Mouse (Mus musculus) liver, embryonic 11.5 days (tissue): ENCODE results near the gene Cdk8. TPM values are rescaled to one million over a fixed set of nuclear protein-coding genes. Genes with fewer than 3 reads are reported as not detected.

Experiments
- ATAC-seq: fragments of 200-750 bp; cut with Nextera tagmentation; replicated peaks from 2 replicates; pipeline ENCODE4 v1.8.0; 2017; ENCODE audit warnings: moderate number of reproducible peaks, mild to moderate bottlenecking, moderate TSS enrichment, moderate library complexity; ENCODE audit not compliant: low FRiP score
- DNase-seq: peaks from one replicate; pipeline ENCODE4 v3.0.0-alpha.2; 2017; ENCODE audit warnings: low spot score
- H3K27ac ChIP-seq: fragments of 300-500 bp; sonication (generic); 2 replicates; pipeline ENCODE4 v1.5.1; 2014; ENCODE audit warnings: mild to moderate bottlenecking, low read depth, low read length, control low read depth
- H3K27me3 ChIP-seq: fragments of 300-500 bp; sonication (generic); replicated peaks from 2 replicates; pipeline ENCODE4 v1.6.1; 2014; ENCODE audit warnings: low read length, mixed read lengths; ENCODE audit not compliant: control insufficient read depth, insufficient read depth
- H3K36me3 ChIP-seq: fragments of 300-500 bp; sonication (generic); 2 replicates; pipeline ENCODE4 v1.6.1; 2014; ENCODE audit warnings: mild to moderate bottlenecking, low read length, moderate library complexity, mixed read lengths; ENCODE audit not compliant: control insufficient read depth, insufficient read depth
- H3K4me1 ChIP-seq: fragments of 300-500 bp; sonication (generic); replicated peaks from 2 replicates; pipeline ENCODE4 v1.6.1; 2014; ENCODE audit warnings: low read length, mixed read lengths; ENCODE audit not compliant: control insufficient read depth, insufficient read depth
- H3K4me2 ChIP-seq: fragments of 300-500 bp; sonication (generic); 2 replicates; pipeline ENCODE4 v1.6.1; 2014; ENCODE audit warnings: mild to moderate bottlenecking, control low read depth, moderate library complexity
- H3K4me3 ChIP-seq: fragments of 300-500 bp; sonication (generic); 2 replicates; pipeline ENCODE4 v1.5.1; 2014; ENCODE audit warnings: low read depth, low read length, control low read depth
- H3K9ac ChIP-seq: fragments of 300-500 bp; sonication (generic); 2 replicates; pipeline ENCODE4 v1.6.1; 2014; ENCODE audit warnings: low read depth, low read length, control low read depth
- H3K9me3 ChIP-seq: fragments of 300-500 bp; sonication (generic); 2 replicates; pipeline ENCODE4 v1.6.1; 2016; ENCODE audit warnings: low read length, inconsistent platforms, mixed read lengths; ENCODE audit not compliant: control insufficient read depth
- WGBS: fragments of 180-500 bp; shearing (Covaris S2); extraction: QIAGEN DNeasy Blood & Tissue Kit; methylation state at CpG from one replicate; pipeline ENCODE4 v1.1.7; 2014; 5-methylcytosine and 5-hydroxymethylcytosine counted together
- polyA plus RNA-seq: library from polyadenylated mRNA; unstranded; fragments of >200 nt; fragmentation: Nextera tagmentation; extraction: Ambion mirVana; gene quantifications from 2 replicates; pipeline ENCODE4 v1.2.1, GENCODE M21; 2014

Cdk8 gene
- polyA plus RNA-seq, 1 experiment from 2014 or later = 34.3 TPM

DNA sequence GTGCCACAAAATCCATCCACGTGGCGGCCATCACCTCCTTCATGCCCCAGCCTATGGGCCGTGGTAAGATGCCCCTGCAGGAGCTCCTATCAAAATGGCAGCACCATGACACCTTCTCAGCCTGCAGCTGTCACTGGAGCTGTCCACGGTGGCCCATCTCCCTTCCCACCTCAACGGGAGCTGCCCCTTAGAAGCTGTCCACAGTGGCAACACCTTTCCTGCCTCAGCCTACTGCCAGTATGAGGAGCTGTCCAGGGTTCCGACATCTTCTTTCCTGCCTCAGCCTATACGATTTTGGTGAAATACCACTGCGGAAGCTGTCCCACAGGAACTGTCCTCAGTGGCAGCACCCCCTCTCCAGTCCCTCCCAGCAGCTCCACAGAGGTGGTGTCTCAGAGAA lies 3.5 kb upstream of the Cdk8 start:
- H3K27ac ChIP-seq = no peak overlapping the region
- H3K4me3 ChIP-seq = no peak overlapping the region
- WGBS = 84% methylated on average over 8 of the region's 8 CpGs
- no peak overlapping the region for H3K4me2 ChIP-seq
- DNase-seq (no peak), ATAC-seq (no peak)
- H3K9ac ChIP-seq = no peak overlapping the region
- H3K36me3 ChIP-seq = no peaks in the 10 kb centered on the region
- H3K27me3 ChIP-seq = no peaks in the 10 kb centered on the region
- peaks cover 2% of the 10 kb centered on the region; the same call in 1 of the 2 replicates for H3K4me1 ChIP-seq
- no peaks in the 10 kb centered on the region for H3K9me3 ChIP-seq

- no peaks in the 10 kb centered on the region for H3K36me3 ChIP-seq
Observed at GRCm38 (mm10) chr5:146229869-146230650, 970 bp upstream of the Cdk8 start.

DNA sequence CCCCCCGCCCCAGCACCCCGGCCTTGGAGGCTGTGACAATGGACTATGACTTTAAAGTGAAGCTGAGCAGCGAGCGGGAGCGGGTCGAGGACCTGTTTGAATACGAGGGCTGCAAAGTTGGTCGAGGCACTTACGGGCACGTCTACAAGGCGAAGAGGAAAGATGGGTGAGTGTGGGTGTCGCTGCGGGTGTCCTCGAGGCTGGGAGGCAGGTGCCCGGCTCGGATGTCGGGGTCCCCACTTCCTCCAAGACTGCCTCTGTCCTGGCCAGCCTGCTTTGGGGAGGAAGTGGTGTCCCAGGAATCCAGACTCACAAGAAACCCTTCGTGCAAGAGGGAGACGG lies 596 bp downstream of the Cdk8 start:
- H3K9ac ChIP-seq = peak overlapping the region; percentile 79
- H3K4me2 ChIP-seq = peak overlapping the region; percentile 77
- H3K4me1 ChIP-seq = peaks cover 23% of the 10 kb centered on the region
- no peaks in the 10 kb centered on the region for H3K9me3 ChIP-seq
- peak overlapping the region; percentile 97 for H3K27ac ChIP-seq
- peak; percentile 16; the same call in 1 of the 2 replicates for ATAC-seq
- under 1% methylated on average over 19 of the region's 19 CpGs for WGBS
- H3K4me3 ChIP-seq = peak overlapping the region; percentile 81
- H3K36me3 ChIP-seq = no peaks in the 10 kb centered on the region; the same call in 1 of the 2 replicates
- H3K27me3 ChIP-seq = no peaks in the 10 kb centered on the region
- peak; percentile 70 for DNase-seq

More at GRCm38 (mm10) chr5:146229869-146230650, 970 bp upstream of the Cdk8 start:
- 59% methylated on average over 16 of the region's 17 CpGs for WGBS
- DNase-seq = no peak
- no peaks in the 10 kb centered on the region for H3K27me3 ChIP-seq
- peaks cover 15% of the 10 kb centered on the region for H3K4me1 ChIP-seq
- H3K9me3 ChIP-seq = no peaks in the 10 kb centered on the region
- peak overlapping the region; percentile 79 for H3K9ac ChIP-seq
- H3K4me2 ChIP-seq = peak overlapping the region; percentile 77
- H3K4me3 ChIP-seq = peak overlapping the region; percentile 81
- peak overlapping the region; percentile 97 for H3K27ac ChIP-seq
- no peak for ATAC-seq

DNA sequence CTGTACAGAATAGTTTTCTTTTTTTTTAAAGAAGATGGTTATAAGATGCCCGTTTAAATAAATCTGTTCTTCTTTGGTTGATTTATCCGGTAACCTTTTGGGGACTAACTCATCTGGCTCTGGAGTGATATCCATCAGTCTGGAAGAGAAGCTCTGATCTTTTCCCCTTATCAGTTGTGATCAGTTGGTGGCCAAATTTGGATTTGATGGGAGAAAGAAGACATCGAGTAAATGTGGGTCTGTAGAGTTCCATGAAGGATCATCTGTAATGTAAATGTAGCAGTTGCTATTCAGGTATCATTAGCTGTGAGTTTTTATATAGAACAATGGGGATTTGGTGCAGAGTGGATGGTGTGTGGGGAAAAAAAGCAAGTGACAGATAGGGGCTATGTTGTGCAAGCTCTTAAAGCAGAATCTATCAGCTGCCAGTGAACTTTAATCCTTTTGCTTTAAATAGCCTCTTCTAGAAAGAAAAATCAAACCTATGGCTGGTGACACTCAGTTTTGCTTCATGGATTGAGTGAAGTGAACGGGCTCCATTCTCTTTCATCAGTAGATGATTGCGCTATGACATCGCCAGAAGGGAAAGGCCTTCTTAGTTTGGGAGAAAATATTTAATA lies 1.1 kb downstream of the Cdk8 start:
- peak overlapping the region; percentile 79 for H3K9ac ChIP-seq
- H3K27ac ChIP-seq = no peak overlapping the region
- no peaks in the 10 kb centered on the region for H3K27me3 ChIP-seq
- WGBS = 35% methylated on average over 6 of the region's 6 CpGs
- ATAC-seq (no peak), DNase-seq (no peak)
- no peaks in the 10 kb centered on the region for H3K9me3 ChIP-seq
- peak overlapping the region; percentile 81 for H3K4me3 ChIP-seq
- no peaks in the 10 kb centered on the region; the same call in 1 of the 2 replicates for H3K36me3 ChIP-seq
- peaks cover 26% of the 10 kb centered on the region for H3K4me1 ChIP-seq
- peak overlapping the region; percentile 77 for H3K4me2 ChIP-seq

GRCm38 (mm10) chr5:146232816-146233215 lies 1.8 kb downstream of the Cdk8 start:
- 68% methylated on average over 11 of the region's 11 CpGs for WGBS
- ATAC-seq (no peak), DNase-seq (no peak)
- no peaks in the 10 kb centered on the region for H3K27me3 ChIP-seq
- no peaks in the 10 kb centered on the region for H3K9me3 ChIP-seq
- peak overlapping the region; percentile 77 for H3K4me2 ChIP-seq
- H3K4me3 ChIP-seq = peak overlapping the region; percentile 81
- H3K36me3 ChIP-seq = no peaks in the 10 kb centered on the region; the same call in 1 of the 2 replicates
- peak overlapping the region; percentile 41; the same call in 1 of the 2 replicates for H3K9ac ChIP-seq
- H3K4me1 ChIP-seq = peaks cover 29% of the 10 kb centered on the region
- no peak overlapping the region for H3K27ac ChIP-seq

DNA sequence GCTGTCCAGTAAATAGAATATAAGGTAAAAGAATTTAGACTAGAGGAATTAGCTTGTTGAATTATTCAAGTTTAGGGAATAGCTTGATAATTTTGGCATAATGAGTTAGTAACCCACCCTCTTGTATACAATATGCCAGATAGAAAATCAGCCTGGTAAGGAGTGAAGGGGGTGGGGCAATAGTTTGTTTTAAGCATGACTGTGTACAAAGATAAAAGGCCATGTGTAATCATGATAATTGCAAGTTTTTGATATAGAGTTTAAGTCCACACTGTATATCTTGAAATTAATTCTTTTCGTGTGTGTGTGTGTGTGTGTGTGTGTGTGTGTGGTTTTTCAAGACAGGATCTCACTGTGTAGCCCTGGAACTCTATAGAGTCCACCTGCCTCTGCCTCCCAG lies 3.3 kb downstream of the Cdk8 start:
- Histone ChIP-seq H3K4me2 (peak overlapping the region; percentile 57), H3K27me3 (no peaks in the 10 kb centered on the region), H3K36me3 (no peaks in the 10 kb centered on the region; the same call in 1 of the 2 replicates), H3K4me1 (peaks cover 29% of the 10 kb centered on the region), H3K9ac (no peak overlapping the region), H3K4me3 (no peak overlapping the region), H3K27ac (peak overlapping the region; percentile 39; the same call in 1 of the 2 replicates), H3K9me3 (no peaks in the 10 kb centered on the region)
- ATAC-seq (peak; percentile 48), DNase-seq (no peak)
- WGBS = 67% methylated on average over 1 of the region's 1 CpGs

DNA sequence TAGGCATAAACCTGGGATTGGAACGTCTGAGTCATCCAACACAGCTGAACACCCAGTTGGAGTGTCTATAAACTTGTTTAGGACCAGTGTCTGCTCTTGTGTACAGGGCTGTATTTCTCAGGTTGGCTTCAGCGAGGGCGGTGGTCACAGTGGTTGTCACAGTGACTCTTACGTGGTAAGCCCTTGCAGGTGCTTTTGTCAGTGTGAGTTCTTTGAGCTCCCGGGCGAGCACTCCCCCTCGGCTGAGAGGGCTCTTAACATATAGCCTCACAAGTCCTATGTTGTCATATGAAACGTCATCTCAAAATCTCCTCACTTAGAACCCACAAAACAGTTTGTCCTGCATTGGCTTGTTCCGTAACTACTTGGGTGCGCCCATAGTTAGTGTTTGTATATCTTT lies 7.2 kb downstream of the Cdk8 start:
- H3K27ac ChIP-seq = no peak overlapping the region

GRCm38 (mm10) chr5:146240771-146241170 lies 9.7 kb downstream of the Cdk8 start:
- Histone ChIP-seq H3K27me3 (no peaks in the 10 kb centered on the region), H3K4me3 (no peak overlapping the region), H3K36me3 (no peaks in the 10 kb centered on the region; the same call in 1 of the 2 replicates), H3K4me1 (peaks cover 34% of the 10 kb centered on the region), H3K9ac (no peak overlapping the region), H3K4me2 (no peak overlapping the region), H3K9me3 (no peaks in the 10 kb centered on the region), H3K27ac (no peak overlapping the region)
- WGBS = 87% methylated on average over 2 of the region's 2 CpGs
- DNase-seq (no peak), ATAC-seq (no peak)

More for the DNA sequence above, 7.2 kb downstream of the Cdk8 start:
- 83% methylated on average over 10 of the region's 10 CpGs for WGBS
- Histone ChIP-seq H3K36me3 (no peaks in the 10 kb centered on the region; the same call in 1 of the 2 replicates), H3K4me2 (no peak overlapping the region), H3K4me1 (peaks cover 32% of the 10 kb centered on the region), H3K9ac (no peak overlapping the region), H3K9me3 (no peaks in the 10 kb centered on the region), H3K4me3 (no peak overlapping the region), H3K27me3 (no peaks in the 10 kb centered on the region)
- ATAC-seq (no peak), DNase-seq (no peak)
